Mouse (Mus musculus): ENCODE results near the gene Carnmt1. TPM values are rescaled to one million over a fixed set of nuclear protein-coding genes. Genes with fewer than 3 reads are reported as not detected.

The Carnmt1 gene
- total RNA-seq, 2 experiments from 2014 or later = 10.4 to 11.5 TPM

- DNase-seq (ENCODE audit: low spot score in 2 of 2) = no peak
Observed at GRCm38 (mm10) chr19:18712153-18712865, 41.7 kb downstream of the Carnmt1 start.

- peak; percentile 99 for DNase-seq (ENCODE audit: low spot score in 2 of 2)
Observed at GRCm38 (mm10) chr19:18712866-18713300, 42.3 kb downstream of the Carnmt1 start, which contains the start of gene D030056L22Rik. D030056L22Rik (plus strand) TSS chr19:18713193.

- peak; percentile 41 to 48 for DNase-seq (ENCODE audit: low spot score in 2 of 2)
Observed at GRCm38 (mm10) chr19:18713357-18713756, 42.8 kb downstream of the Carnmt1 start.

- DNase-seq (ENCODE audit: low spot score in 2 of 2) = peak; percentile 76 to 78
Observed at GRCm38 (mm10) chr19:18716374-18716773, 45.8 kb downstream of the Carnmt1 start.

DNA sequence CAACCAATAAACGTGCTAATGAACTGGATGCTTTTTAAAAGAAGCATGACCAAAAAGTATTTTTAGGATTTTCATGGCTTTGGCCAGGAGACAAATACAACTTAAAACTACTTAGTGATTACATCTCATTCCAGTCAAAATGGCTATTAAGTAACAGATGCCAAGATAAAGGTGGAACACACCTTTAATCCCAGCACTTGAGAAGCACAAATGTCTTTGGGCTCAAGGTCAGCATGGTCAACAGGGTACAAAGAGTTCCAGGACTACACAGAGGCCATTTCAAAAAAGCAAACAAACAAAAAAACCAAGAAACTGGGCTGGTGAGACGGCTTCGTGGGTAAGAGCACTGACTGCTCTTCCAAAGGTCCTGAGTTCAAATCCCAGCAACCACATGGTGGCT, 49.8 kb downstream of the Carnmt1 start:
- DNase-seq (ENCODE audit: low spot score in 2 of 2) = no peak

DNA sequence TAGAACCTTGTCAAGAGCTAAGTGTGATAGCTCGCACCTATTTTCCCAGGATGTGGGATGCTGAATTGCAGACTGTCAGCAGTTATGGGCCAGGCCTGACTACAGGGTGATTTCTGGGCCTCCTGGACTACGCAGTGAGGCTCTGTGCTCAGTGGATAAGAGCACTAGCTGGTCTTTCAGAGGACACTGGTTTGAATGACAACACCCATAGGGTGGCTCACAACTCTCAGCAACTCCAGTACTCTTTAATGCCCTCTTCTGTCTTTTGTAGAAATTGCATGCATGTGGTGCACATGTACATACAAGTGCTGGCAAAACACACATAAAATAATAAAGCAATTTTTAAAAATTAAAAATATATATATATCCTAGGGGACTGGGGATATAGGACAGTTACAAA, 54.6 kb downstream of the Carnmt1 start:
- no peak for DNase-seq (ENCODE audit: low spot score in 2 of 2)

DNA sequence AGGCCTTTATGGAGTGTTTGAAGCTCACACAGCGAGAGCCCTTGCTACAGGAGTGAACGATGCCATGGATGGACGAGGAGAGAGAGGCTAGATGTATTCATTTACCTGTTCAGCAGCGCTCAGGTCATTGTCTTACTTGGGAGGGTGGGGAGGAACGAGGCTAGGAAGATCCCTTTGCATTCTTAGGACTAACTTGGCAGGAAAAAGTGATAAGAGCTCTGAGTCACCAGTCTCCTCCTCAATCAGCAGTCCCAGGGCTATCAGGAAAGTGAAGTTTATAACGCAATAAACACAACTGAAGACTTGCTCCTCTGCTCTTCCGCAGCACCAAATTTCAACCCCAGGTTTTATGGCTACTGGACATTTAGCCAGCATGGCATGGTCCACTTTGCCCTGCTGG, 59.7 kb downstream of the Carnmt1 start:
- DNase-seq (ENCODE audit: low spot score in 2 of 2) = no peak

DNA sequence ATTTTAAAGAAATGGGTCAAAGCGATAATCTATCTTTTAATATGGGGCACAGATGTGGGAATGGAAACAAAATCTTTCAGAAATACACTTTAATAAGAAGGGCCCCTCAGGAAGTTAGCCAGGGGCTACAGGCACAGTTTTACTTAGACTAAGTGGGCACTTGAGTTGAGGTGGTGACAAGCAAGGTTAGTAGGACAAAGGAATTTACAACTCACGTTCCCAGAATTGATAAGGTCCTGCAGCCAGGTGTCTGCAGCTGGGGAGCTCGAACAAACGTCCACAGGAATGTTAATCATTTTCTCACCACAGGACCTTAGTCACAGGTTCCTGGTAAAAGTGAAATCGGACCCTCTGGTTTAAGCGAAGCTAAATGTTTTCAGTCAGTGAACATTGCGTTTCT, 60.5 kb downstream of the Carnmt1 start:
- DNase-seq (ENCODE audit: low spot score in 2 of 2) = no peak

DNA sequence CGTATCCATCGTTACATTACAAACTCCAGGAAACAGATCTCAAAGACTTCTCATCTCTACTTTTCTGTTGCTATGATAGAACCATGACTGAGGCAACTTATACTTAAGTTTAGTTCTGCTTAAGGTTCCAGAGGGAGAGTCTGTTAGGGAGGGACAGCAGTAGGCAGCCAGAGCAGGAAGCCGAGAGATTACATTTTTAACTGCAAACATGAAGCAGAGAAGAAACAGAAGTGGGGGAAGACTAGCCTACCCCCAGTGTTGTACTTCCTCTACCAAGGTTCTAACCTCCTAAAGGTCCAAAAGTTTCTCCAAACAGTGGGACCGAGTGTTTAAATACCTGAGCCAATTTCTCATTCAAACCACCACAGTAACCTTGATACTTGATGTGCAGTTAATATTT, 65.3 kb downstream of the Carnmt1 start:
- no peak for DNase-seq (ENCODE audit: low spot score in 2 of 2)

- DNase-seq (ENCODE audit: low spot score in 2 of 2) = no peak
Observed at GRCm38 (mm10) chr19:18739146-18739545, 68.6 kb downstream of the Carnmt1 start.

DNA sequence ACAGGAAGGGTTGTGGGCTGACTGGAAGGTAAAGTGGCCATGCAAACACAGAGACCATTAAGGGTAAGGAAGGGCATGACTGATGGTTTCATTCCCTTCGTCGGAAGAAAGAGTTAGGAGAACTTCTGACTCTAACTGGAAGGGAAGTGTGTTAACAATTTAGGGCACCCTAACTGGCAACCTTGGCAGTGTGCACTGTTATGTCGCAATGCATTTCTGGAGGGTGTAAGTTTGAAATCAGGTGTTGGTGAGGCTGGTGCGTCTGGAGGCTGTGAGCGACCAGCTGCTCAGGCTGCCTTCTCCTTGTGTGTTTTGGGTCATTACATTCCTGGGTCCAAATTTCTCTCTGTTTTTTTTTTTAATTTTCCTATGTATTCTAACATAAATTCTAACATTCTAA, 73.4 kb downstream of the Carnmt1 start:
- DNase-seq (ENCODE audit: low spot score in 2 of 2) = no peak

- DNase-seq (ENCODE audit: low spot score in 2 of 2) = peak; percentile 3 to 4
Observed at GRCm38 (mm10) chr19:18746576-18747340, 76.2 kb downstream of the Carnmt1 start.

DNA sequence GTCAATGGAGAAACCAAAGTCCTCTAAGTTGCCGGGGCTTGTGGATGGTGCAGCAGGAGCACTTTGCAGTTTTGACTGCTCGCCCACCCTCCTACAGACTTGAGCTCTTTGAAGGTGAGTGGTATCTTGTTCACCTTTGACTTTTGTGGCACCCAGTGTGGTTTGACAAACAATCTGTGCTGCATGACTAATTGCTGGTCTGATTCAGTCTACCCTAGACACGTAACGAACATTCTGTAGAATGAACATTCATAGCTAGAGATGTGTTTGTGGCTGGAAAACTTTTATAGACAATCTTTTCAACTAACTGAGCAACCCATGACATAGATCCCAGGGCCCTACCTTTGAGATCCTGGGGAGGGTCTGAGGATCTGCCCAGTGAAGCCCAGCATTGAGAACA, 76.8 kb downstream of the Carnmt1 start:
- no peak for DNase-seq (ENCODE audit: low spot score in 2 of 2)

GRCm38 (mm10) chr19:18749598-18750339, 79.2 kb downstream of the Carnmt1 start, which contains the start of gene Trpm6:
Trpm6 (plus strand) TSS chr19:18749983.
- no peak for DNase-seq (ENCODE audit: low spot score in 2 of 2)

Other genes with a start within 250 kb of the Carnmt1 start
- 10 to 100 TPM; 14.0 to 16.2 TPM for gene Ostf1, start 38.9 kb upstream of the Carnmt1 start, total RNA-seq (2021)
- 1 to 10 TPM; 5.8 to 5.9 TPM for gene Nmrk1, start 38.8 kb upstream of the Carnmt1 start, total RNA-seq (2021)
- gene D030056L22Rik, start 42.4 kb downstream of the Carnmt1 start, total RNA-seq (2021) = 10 to 100 TPM; 25.5 to 27.3 TPM
- under 1 TPM; 0.49 to 0.52 TPM for gene Trpm6, start 79.2 kb downstream of the Carnmt1 start, total RNA-seq (2021)

Measured in left cerebral cortex, adult 18-20 months (tissue).